Mouse (Mus musculus) CH12.LX (cell line): ENCODE measurements at regions not wholly inside any gene's neighbourhood (a gene's known extent, or its start where the extent isn't known, plus 50 kb on each side); places are given as distances from the start of the nearest gene placed in this dataset.
"Not testable (repeated sequence)": the region's sequence is repeated elsewhere in the genome, so short reads cannot be mapped to it uniquely, and the experiment has no call there.

Experiments used
- DNase-seq: peaks from one replicate; pipeline ENCODE4 v3.0.0-alpha.2; 2013; ENCODE audit errors: extremely low read depth
- H3K27ac ChIP-seq: 2 replicates; pipeline ENCODE4 v1.5.1; 2012; ENCODE audit warnings: low read depth, mild to moderate bottlenecking, control low read depth, moderate library complexity; ENCODE audit not compliant: insufficient read depth
- H3K27me3 ChIP-seq: replicated peaks from 2 replicates; pipeline ENCODE3; 2012; ENCODE audit warnings: inconsistent platforms
- H3K36me3 ChIP-seq, 2 experiments: replicated peaks in 1 of 2; 2 replicates each; pipeline versions ENCODE3 to v1.6.1; 2012; ENCODE audit warnings: inconsistent platforms in 1 of 2, low read length in 1 of 2, mild to moderate bottlenecking in 1 of 2, mixed read lengths in 1 of 2, moderate library complexity in 1 of 2; ENCODE audit not compliant: control insufficient read depth in 1 of 2, insufficient read depth in 1 of 2
- H3K4me1 ChIP-seq, 2 experiments: 2 replicates each; pipeline ENCODE4 v1.6.1; 2012; ENCODE audit warnings: inconsistent platforms in 1 of 2, moderate library complexity in 1 of 2; ENCODE audit not compliant: insufficient read depth in 2 of 2, control insufficient read depth in 1 of 2
- H3K4me2 ChIP-seq: 2 replicates; pipeline ENCODE4 v1.6.1; 2012; ENCODE audit warnings: low read depth, mild to moderate bottlenecking, control low read depth; ENCODE audit not compliant: poor library complexity, insufficient read depth, severe bottlenecking
- H3K4me3 ChIP-seq, 3 experiments: fragments of 150-350 bp in 1 of 3; sonication (generic) in 1 of 3; replicated peaks in 1 of 3; 2 replicates each; pipeline versions ENCODE3 to v1.5.1; 2011 to 2012; ENCODE audit warnings: low read depth in 2 of 3, low read length in 2 of 3, mild to moderate bottlenecking in 2 of 3, moderate library complexity in 2 of 3, control low read depth in 1 of 3, improper control_type of control experiment in 1 of 3, inconsistent platforms in 1 of 3, mixed read lengths in 1 of 3; ENCODE audit not compliant: poor library complexity in 1 of 3
- H3K79me2 ChIP-seq: replicated peaks from 2 replicates; pipeline ENCODE4 v1.6.1; 2012; ENCODE audit warnings: mild to moderate bottlenecking, moderate library complexity; ENCODE audit not compliant: control insufficient read depth, poor library complexity, insufficient read depth, severe bottlenecking; ENCODE audit errors: extremely low read depth
- H3K9ac ChIP-seq: 2 replicates; pipeline ENCODE4 v1.6.1; 2012; ENCODE audit warnings: low read depth, mild to moderate bottlenecking, control low read depth, moderate library complexity; ENCODE audit not compliant: insufficient read depth
- H3K9me3 ChIP-seq: replicated peaks from 2 replicates; pipeline ENCODE3; 2012; ENCODE audit warnings: low read length, inconsistent platforms, mixed read lengths
- EP300 ChIP-seq: IDR thresholded peaks from 2 replicates; pipeline ENCODE4 v1.6.1; 2011; ENCODE audit warnings: low read length, improper control_type of control experiment
- IRF4 ChIP-seq: IDR thresholded peaks from 2 replicates; pipeline ENCODE4 v1.6.1; 2014; ENCODE audit warnings: low read depth, mild to moderate bottlenecking, inconsistent platforms, low read length, improper control_type of control experiment
- MAZ ChIP-seq: IDR thresholded peaks from 2 replicates; pipeline ENCODE4 v1.6.1; 2012; ENCODE audit warnings: low read depth, mild to moderate bottlenecking, inconsistent platforms, low read length, improper control_type of control experiment, moderate library complexity
- MEF2A ChIP-seq: IDR thresholded peaks from 2 replicates; pipeline ENCODE4 v1.6.1; 2014; ENCODE audit warnings: low read depth, mild to moderate bottlenecking, inconsistent platforms, low read length, improper control_type of control experiment, borderline replicate concordance
- UBTF ChIP-seq: IDR thresholded peaks from 2 replicates; pipeline ENCODE4 v1.6.1; 2012; ENCODE audit warnings: low read depth, mild to moderate bottlenecking, inconsistent platforms, low read length, improper control_type of control experiment, moderate library complexity
- USF1 ChIP-seq: IDR thresholded peaks from 2 replicates; pipeline ENCODE4 v1.6.1; 2014; ENCODE audit warnings: low read depth, mild to moderate bottlenecking, inconsistent platforms, low read length, improper control_type of control experiment
- ZC3H11A ChIP-seq: IDR thresholded peaks from 2 replicates; pipeline ENCODE4 v1.6.1; 2012; ENCODE audit warnings: low read depth, mild to moderate bottlenecking, inconsistent platforms, low read length, improper control_type of control experiment
- ZKSCAN1 ChIP-seq: IDR thresholded peaks from 2 replicates; pipeline ENCODE4 v1.6.1; 2012; ENCODE audit warnings: low read depth, inconsistent platforms, low read length, improper control_type of control experiment, borderline replicate concordance
- dilution Hi-C: fragments of 300-500 bp; cut with MboI; formaldehyde crosslinking; loops from 2 replicates; pipeline ENCODE4 v1.14.3; 2020; ENCODE audit warnings: low sequenced_read_pairs; ENCODE audit not compliant: extremely low pct_unique_long_range_greater_than_20kb, extremely low pct_ligation_motif_present
- in situ Hi-C: fragments of 300-500 bp; cut with MboI; formaldehyde crosslinking; loops from 3 replicates; pipeline ENCODE4 v1.14.3; 2019; ENCODE audit warnings: low sequenced_read_pairs, low pct_ligation_motif_present, low pct_unique_long_range_greater_than_20kb, mixed read lengths

GRCm38 (mm10) chr13:96327707-96328106, 60.4 kb upstream of the Poc5 start:
- Histone ChIP-seq H3K79me2 (no peaks in the 10 kb centered on the region), H3K9ac (no peak overlapping the region), H3K27ac (no peak overlapping the region), H3K27me3 (no peaks in the 10 kb centered on the region), H3K4me3 (no peak overlapping the region), H3K4me2 (no peak overlapping the region), H3K4me1 (no peaks in the 10 kb centered on the region), H3K9me3 (no peaks in the 10 kb centered on the region), H3K36me3 (no peaks in the 10 kb centered on the region)
- dilution Hi-C loops (no loop called here), in situ Hi-C loops (no loop called here)
- DNase-seq, result no peak
- no peak for TF ChIP-seq IRF4
- TF ChIP-seq MAZ, result no peak

- DNase-seq, result no peak
- Histone ChIP-seq H3K27ac (no peak overlapping the region), H3K4me2 (no peak overlapping the region), H3K4me3 (no peak overlapping the region), H3K9ac (no peak overlapping the region), H3K27me3 (no peaks in the 10 kb centered on the region)
- dilution Hi-C loops, result no loop called here
- TF ChIP-seq ZKSCAN1 (no peak), EP300 (no peak), ZC3H11A (no peak), MAZ (no peak), UBTF (no peak), USF1 (no peak), MEF2A (no peak)
- TF ChIP-seq, all 38 proteins: peak for 0
- Histone ChIP-seq H3K4me1 (no peaks in the 10 kb centered on the region), H3K79me2 (no peaks in the 10 kb centered on the region), H3K9me3 (no peaks in the 10 kb centered on the region), H3K36me3 (no peaks in the 10 kb centered on the region)
- in situ Hi-C loops, result no loop called here
These were observed 63.5 kb upstream of the Poc5 start for GRCm38 (mm10) chr13:96324636-96325035.

GRCm38 (mm10) chr13:96317161-96317560, 70.9 kb upstream of the Poc5 start:
- H3K9me3 ChIP-seq, H3K27ac ChIP-seq, H3K4me2 ChIP-seq, H3K4me3 ChIP-seq, H3K9ac ChIP-seq, H3K27me3 ChIP-seq, H3K4me1 ChIP-seq, in situ Hi-C loops, dilution Hi-C loops, H3K36me3 ChIP-seq, DNase-seq, H3K79me2 ChIP-seq: not testable (repeated sequence)
